Mouse (Mus musculus): ENCODE data around the gene Zfp385b. TPM values are rescaled to one million over a fixed set of nuclear protein-coding genes. Genes with fewer than 3 reads are reported as not detected.

Gene Zfp385b
- polyA plus RNA-seq, 1 experiment from 2014 or later: 2.0 TPM

DNA sequence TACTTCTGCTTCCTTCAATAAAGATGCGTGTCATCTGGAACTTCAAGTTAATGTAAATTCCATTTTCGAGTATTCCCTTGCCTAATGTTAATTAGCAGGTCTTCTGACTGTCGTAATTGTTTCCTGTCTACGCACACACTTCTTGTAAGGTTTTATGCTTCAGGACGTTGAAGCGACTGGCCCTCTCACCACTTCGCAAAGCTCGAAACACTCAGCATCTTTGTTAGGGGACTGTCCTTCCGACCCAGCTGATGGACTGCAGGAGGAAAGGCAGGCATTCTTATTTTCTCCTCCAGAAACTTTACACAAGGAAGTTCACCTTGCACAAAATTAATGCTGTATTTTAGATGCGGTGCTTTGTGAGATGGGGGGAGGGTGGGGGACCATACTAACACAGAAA is 400.0 kb downstream of the Zfp385b start:
- DNase-seq (ENCODE audit: low spot score) (no peak), ATAC-seq (ENCODE audit: insufficient read depth, low FRiP score, low TSS enrichment) (no peak)
- Histone ChIP-seq H3K9ac (ENCODE audit: low read length) (no peak overlapping the region), H3K4me2 (ENCODE audit: low read depth) (no peak overlapping the region), H3K4me1 (ENCODE audit: control insufficient read depth, insufficient read depth, low read length) (no peaks in the 10 kb centered on the region), H3K36me3 (ENCODE audit: control insufficient read depth, insufficient read depth, low read length) (no peaks in the 10 kb centered on the region), H3K4me3 (ENCODE audit: low read depth, low read length) (no peak overlapping the region), H3K27ac (ENCODE audit: low read depth, low read length) (no peak overlapping the region), H3K9me3 (ENCODE audit: control insufficient read depth, low read length) (no peaks in the 10 kb centered on the region), H3K27me3 (ENCODE audit: control insufficient read depth, insufficient read depth, low read length) (no peaks in the 10 kb centered on the region)
- WGBS: 75% methylated on average over 10 of the region's 10 CpGs

DNA sequence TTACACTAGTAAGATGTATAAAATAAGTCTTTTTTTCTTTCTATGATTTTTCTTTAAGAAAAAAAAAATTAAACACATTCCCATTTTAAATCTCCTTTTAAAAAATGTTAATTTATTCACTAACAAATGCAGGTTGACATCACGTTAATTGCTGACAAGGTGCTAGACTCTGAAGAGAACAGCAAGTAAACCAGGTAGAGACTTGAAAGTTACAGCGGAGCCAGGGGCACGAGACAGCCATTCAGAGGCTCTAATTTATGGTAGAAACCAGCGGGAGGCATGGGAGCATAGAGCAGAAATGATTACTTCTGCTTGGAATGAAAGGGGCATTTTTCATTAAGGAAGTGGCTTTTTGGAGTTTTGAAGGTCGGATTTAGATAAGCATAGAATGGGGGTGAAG is 401.4 kb downstream of the Zfp385b start:
- H3K27me3 ChIP-seq (ENCODE audit: control insufficient read depth, insufficient read depth, low read length): no peaks in the 10 kb centered on the region
- no peak for DNase-seq (ENCODE audit: low spot score)
- H3K4me2 ChIP-seq (ENCODE audit: low read depth): no peak overlapping the region
- 37% methylated on average over 5 of the region's 5 CpGs for WGBS
- no peak overlapping the region for H3K4me3 ChIP-seq (ENCODE audit: low read depth, low read length)
- no peak overlapping the region for H3K9ac ChIP-seq (ENCODE audit: low read length)
- no peak overlapping the region for H3K27ac ChIP-seq (ENCODE audit: low read depth, low read length)
- no peaks in the 10 kb centered on the region for H3K36me3 ChIP-seq (ENCODE audit: control insufficient read depth, insufficient read depth, low read length)
- H3K9me3 ChIP-seq (ENCODE audit: control insufficient read depth, low read length): no peaks in the 10 kb centered on the region
- H3K4me1 ChIP-seq (ENCODE audit: control insufficient read depth, insufficient read depth, low read length): no peaks in the 10 kb centered on the region
- no peak for ATAC-seq (ENCODE audit: insufficient read depth, low FRiP score, low TSS enrichment)

DNA sequence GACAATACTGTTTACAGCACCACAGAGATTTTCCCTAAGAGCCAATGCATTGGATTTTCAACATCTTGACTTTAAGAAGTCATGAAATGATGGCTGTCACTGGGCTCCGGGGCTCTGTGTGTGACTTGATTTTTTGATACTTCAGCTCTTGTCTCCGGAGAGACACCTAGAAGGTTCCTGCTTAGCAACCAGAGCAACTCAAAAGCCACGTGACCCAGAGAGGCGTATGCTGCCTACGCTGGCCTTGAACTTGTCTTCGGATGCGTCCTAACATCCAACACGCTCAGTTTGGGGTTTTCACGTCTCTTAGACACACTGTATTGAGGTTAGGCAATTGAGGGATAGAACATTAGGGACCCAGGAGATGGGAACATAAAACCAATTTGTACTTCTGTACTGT is 407.3 kb downstream of the Zfp385b start:
- WGBS: 97% methylated on average over 9 of the region's 9 CpGs

DNA sequence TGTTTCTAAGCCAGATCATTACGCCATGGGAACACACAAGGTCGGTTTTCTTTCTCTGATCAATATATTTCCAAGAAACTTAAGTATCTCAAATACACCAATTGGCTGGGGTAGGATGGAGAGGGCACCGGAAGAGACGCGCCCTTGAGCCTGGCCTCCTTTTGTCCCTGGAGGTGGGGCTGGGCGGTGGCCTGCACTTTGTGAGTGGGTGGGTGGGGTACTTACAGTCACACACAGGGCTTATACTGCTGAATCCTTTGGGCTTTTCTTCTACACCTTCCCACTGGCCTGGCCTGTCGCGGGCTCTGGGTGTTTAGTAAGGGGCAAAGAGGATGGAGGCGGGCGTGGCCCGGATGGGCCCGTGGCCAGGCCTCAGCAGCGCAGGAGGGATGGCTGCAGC is 407.8 kb downstream of the Zfp385b start:
- H3K27me3 ChIP-seq (ENCODE audit: control insufficient read depth, insufficient read depth, low read length): no peaks in the 10 kb centered on the region
- no peaks in the 10 kb centered on the region for H3K4me1 ChIP-seq (ENCODE audit: control insufficient read depth, insufficient read depth, low read length)
- no peaks in the 10 kb centered on the region for H3K36me3 ChIP-seq (ENCODE audit: control insufficient read depth, insufficient read depth, low read length)
- H3K4me3 ChIP-seq (ENCODE audit: low read depth, low read length): no peak overlapping the region
- no peak overlapping the region for H3K27ac ChIP-seq (ENCODE audit: low read depth, low read length)
- H3K4me2 ChIP-seq (ENCODE audit: low read depth): no peak overlapping the region
- H3K9ac ChIP-seq (ENCODE audit: low read length): no peak overlapping the region
- 83% methylated on average over 13 of the region's 13 CpGs for WGBS
- ATAC-seq (ENCODE audit: insufficient read depth, low FRiP score, low TSS enrichment): no peak
- no peak for DNase-seq (ENCODE audit: low spot score)
- H3K9me3 ChIP-seq (ENCODE audit: control insufficient read depth, low read length): no peaks in the 10 kb centered on the region

More for the DNA sequence above, 407.3 kb downstream of the Zfp385b start:
- no peaks in the 10 kb centered on the region for H3K4me1 ChIP-seq (ENCODE audit: control insufficient read depth, insufficient read depth, low read length)
- no peak overlapping the region for H3K9ac ChIP-seq (ENCODE audit: low read length)
- DNase-seq (ENCODE audit: low spot score): no peak
- H3K4me3 ChIP-seq (ENCODE audit: low read depth, low read length): no peak overlapping the region
- no peak overlapping the region for H3K4me2 ChIP-seq (ENCODE audit: low read depth)
- no peak overlapping the region for H3K27ac ChIP-seq (ENCODE audit: low read depth, low read length)
- H3K27me3 ChIP-seq (ENCODE audit: control insufficient read depth, insufficient read depth, low read length): no peaks in the 10 kb centered on the region
- H3K36me3 ChIP-seq (ENCODE audit: control insufficient read depth, insufficient read depth, low read length): no peaks in the 10 kb centered on the region
- ATAC-seq (ENCODE audit: insufficient read depth, low FRiP score, low TSS enrichment): no peak
- no peaks in the 10 kb centered on the region for H3K9me3 ChIP-seq (ENCODE audit: control insufficient read depth, low read length)

DNA sequence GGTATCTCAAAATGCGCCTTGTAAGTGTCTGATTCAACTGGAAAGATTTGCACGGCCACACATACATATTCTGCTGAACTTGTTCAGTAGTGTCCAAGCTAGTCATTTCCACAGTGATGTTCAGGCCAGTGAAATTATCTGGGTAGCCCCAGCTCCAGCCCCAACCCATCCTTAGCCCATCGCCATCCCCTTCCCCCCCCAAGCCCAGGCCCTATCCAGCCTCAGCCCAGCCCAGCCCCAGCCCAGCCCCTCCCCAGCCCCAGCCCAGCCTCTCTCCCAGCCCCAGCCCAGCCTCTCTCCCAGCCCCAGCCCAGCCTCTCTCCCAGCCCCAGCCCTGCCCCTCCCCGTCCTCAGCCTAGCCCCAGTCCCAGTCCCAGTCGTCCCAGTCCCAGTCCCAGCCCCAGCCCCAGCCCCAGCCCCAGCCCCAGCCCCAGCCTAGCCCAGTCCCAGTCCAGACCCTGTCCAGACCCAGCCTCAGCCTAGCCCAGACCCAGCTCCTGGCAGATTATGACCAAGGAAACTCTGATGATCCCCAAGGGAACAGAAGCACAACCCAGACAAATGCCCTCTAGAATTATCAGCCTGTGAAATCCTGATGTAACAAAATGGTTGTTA is 409.8 kb downstream of the Zfp385b start:
- no peak overlapping the region for H3K27ac ChIP-seq (ENCODE audit: low read depth, low read length)
- H3K36me3 ChIP-seq (ENCODE audit: control insufficient read depth, insufficient read depth, low read length): no peaks in the 10 kb centered on the region
- DNase-seq (ENCODE audit: low spot score): no peak
- H3K4me1 ChIP-seq (ENCODE audit: control insufficient read depth, insufficient read depth, low read length): no peaks in the 10 kb centered on the region
- H3K4me3 ChIP-seq (ENCODE audit: low read depth, low read length): no peak overlapping the region
- no peaks in the 10 kb centered on the region for H3K9me3 ChIP-seq (ENCODE audit: control insufficient read depth, low read length)
- H3K9ac ChIP-seq (ENCODE audit: low read length): no peak overlapping the region
- ATAC-seq (ENCODE audit: insufficient read depth, low FRiP score, low TSS enrichment): peak; percentile 45; the same call in 1 of the 2 replicates
- 59% methylated on average over 3 of the region's 5 CpGs for WGBS
- H3K4me2 ChIP-seq (ENCODE audit: low read depth): no peak overlapping the region
- H3K27me3 ChIP-seq (ENCODE audit: control insufficient read depth, insufficient read depth, low read length): no peaks in the 10 kb centered on the region

DNA sequence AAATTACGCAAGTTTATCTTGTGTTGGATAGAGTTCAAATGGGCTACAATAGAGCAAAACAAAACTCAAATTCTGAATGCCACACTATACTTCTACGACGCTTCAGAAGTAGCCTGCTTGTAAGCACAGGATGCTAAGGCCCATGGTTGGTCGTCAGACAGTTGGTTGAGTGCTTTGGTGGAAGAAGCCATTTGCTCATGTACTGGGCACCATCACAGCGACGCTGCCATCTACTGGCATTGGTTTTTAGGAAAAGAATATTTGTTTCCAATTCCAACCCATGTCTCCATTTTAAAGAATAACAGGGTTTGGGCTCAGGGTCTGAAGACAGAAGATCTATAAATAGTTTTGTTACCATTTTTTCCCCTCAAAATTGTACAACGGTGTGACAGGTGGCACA is 410.5 kb downstream of the Zfp385b start:
- no peak for DNase-seq (ENCODE audit: low spot score)

DNA sequence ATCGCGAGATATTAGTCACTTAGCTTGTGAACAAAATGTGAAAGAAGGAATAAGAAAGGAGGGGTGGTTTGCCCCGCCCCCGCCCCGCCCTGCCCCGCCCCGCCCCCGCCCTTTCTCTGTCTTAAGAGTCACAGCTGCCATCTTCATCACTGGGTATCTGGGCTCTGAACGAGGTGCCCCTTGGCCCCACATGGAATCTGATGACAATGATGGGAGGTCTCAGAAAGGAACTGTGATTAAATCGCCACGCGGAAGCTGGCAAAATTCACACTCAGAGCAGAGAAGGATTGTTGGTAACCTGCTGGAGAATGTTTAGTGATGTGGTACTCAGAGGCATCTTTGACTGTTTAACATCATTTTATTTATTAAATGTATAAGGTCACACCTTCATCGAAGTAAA is 417.1 kb downstream of the Zfp385b start:
- Histone ChIP-seq H3K4me3 (ENCODE audit: low read depth, low read length) (peak overlapping the region; percentile 19), H3K9me3 (ENCODE audit: control insufficient read depth, low read length) (no peaks in the 10 kb centered on the region), H3K36me3 (ENCODE audit: control insufficient read depth, insufficient read depth, low read length) (no peaks in the 10 kb centered on the region), H3K9ac (ENCODE audit: low read length) (no peak overlapping the region), H3K4me1 (ENCODE audit: control insufficient read depth, insufficient read depth, low read length) (0 out of 2 replicates have a peak, but pooled peaks cover 3% of the 10 kb centered on the region), H3K4me2 (ENCODE audit: low read depth) (peak overlapping the region; percentile 46), H3K27me3 (ENCODE audit: control insufficient read depth, insufficient read depth, low read length) (no peaks in the 10 kb centered on the region), H3K27ac (ENCODE audit: low read depth, low read length) (no peak overlapping the region)
- 22% methylated on average over 13 of the region's 13 CpGs for WGBS
- no peak for ATAC-seq (ENCODE audit: insufficient read depth, low FRiP score, low TSS enrichment)
- no peak for DNase-seq (ENCODE audit: low spot score)

More for the DNA sequence above, 410.5 kb downstream of the Zfp385b start:
- H3K4me1 ChIP-seq (ENCODE audit: control insufficient read depth, insufficient read depth, low read length): no peaks in the 10 kb centered on the region
- no peak overlapping the region for H3K4me3 ChIP-seq (ENCODE audit: low read depth, low read length)
- no peak for ATAC-seq (ENCODE audit: insufficient read depth, low FRiP score, low TSS enrichment)
- no peak overlapping the region for H3K4me2 ChIP-seq (ENCODE audit: low read depth)
- H3K27me3 ChIP-seq (ENCODE audit: control insufficient read depth, insufficient read depth, low read length): no peaks in the 10 kb centered on the region
- H3K9ac ChIP-seq (ENCODE audit: low read length): no peak overlapping the region
- no peaks in the 10 kb centered on the region for H3K9me3 ChIP-seq (ENCODE audit: control insufficient read depth, low read length)
- H3K27ac ChIP-seq (ENCODE audit: low read depth, low read length): no peak overlapping the region
- 67% methylated on average over 7 of the region's 7 CpGs for whole genome bisulfite sequencing
- H3K36me3 ChIP-seq (ENCODE audit: control insufficient read depth, insufficient read depth, low read length): no peaks in the 10 kb centered on the region

DNA sequence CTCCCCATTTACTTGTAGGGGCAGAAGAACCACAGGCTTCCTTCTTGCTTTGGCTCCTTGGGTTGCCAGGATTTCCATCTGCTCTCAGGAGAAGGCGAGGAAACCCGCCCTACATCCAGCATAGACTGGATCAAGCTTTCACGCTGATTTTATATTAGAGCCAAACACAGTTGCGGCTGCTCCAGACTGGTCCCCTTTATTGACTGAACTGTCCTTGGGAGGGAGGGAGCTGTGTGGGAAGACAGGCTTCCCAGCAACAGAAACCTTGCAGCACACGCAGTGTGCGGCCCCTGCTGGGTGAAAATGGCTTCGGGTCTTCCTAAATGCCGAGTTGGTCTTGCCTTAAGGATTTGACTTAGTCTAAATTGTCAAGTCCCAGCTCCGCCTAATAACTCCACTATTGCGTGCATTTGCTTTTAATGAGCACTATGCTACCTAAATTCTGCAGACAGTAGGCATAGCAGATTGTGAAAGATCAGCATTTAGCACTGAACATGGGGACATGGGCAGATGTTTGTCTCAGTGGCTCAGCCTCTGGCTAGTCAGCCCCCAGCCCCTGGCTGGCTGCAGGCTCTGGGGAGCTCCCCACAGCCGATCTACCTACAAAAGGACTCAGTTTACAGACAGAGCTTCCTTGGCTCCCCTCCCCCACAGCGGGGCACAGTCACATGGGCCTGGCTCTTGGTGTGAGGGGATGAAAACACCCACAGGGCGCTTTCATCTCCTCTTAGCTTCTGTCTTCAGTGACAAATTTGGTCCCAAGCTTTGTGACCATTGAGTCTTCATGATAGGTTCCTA is 417.8 kb downstream of the Zfp385b start:
- Histone ChIP-seq H3K4me3 (ENCODE audit: low read depth, low read length) (peak overlapping the region; percentile 19), H3K9me3 (ENCODE audit: control insufficient read depth, low read length) (no peaks in the 10 kb centered on the region), H3K27ac (ENCODE audit: low read depth, low read length) (no peak overlapping the region), H3K4me1 (ENCODE audit: control insufficient read depth, insufficient read depth, low read length) (0 out of 2 replicates have a peak, but pooled peaks cover 3% of the 10 kb centered on the region), H3K27me3 (ENCODE audit: control insufficient read depth, insufficient read depth, low read length) (no peaks in the 10 kb centered on the region), H3K4me2 (ENCODE audit: low read depth) (peak overlapping the region; percentile 46), H3K9ac (ENCODE audit: low read length) (peak overlapping the region; percentile 33; the same call in 1 of the 2 replicates), H3K36me3 (ENCODE audit: control insufficient read depth, insufficient read depth, low read length) (no peaks in the 10 kb centered on the region)
- 7% methylated on average over 13 of the region's 13 CpGs for WGBS
- peak; percentile 65; the same call in 1 of the 2 replicates for ATAC-seq (ENCODE audit: insufficient read depth, low FRiP score, low TSS enrichment)
- DNase-seq (ENCODE audit: low spot score): peak; percentile 61

DNA sequence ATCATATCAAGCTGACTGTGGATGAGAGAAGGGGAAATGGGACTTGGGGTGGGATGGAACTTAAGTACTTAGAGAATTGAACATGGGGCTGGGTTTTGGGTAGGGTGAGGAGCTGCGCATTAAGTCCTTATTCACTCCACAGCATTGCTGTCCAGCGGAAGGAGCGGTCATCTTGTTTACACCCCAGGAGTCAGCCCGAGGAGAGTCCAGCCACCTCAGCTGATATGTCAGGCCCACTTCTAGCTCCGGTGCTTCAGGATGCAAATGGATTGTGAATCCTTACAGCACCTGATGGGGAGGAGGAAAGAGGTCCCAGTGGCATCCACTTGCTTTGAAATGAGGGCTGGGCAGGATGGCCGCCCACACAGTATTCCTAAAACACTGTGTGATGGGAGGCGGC is 425.6 kb downstream of the Zfp385b start:
- Histone ChIP-seq H3K9me3 (ENCODE audit: control insufficient read depth, low read length) (no peaks in the 10 kb centered on the region), H3K4me2 (ENCODE audit: low read depth) (no peak overlapping the region), H3K27me3 (ENCODE audit: control insufficient read depth, insufficient read depth, low read length) (no peaks in the 10 kb centered on the region), H3K27ac (ENCODE audit: low read depth, low read length) (no peak overlapping the region), H3K4me1 (ENCODE audit: control insufficient read depth, insufficient read depth, low read length) (no peaks in the 10 kb centered on the region), H3K9ac (ENCODE audit: low read length) (no peak overlapping the region), H3K36me3 (ENCODE audit: control insufficient read depth, insufficient read depth, low read length) (no peaks in the 10 kb centered on the region), H3K4me3 (ENCODE audit: low read depth, low read length) (no peak overlapping the region)
- 91% methylated on average over 7 of the region's 7 CpGs for WGBS
- ATAC-seq (ENCODE audit: insufficient read depth, low FRiP score, low TSS enrichment) (no peak), DNase-seq (ENCODE audit: low spot score) (no peak)
